ENCODE assay signal across 18 mouse cellular contexts in genomic region chr6:145781966-145782365, GRCm38 (mm10). TPM values are rescaled to one million over a fixed set of nuclear protein-coding genes. Genes with fewer than 3 reads are reported as not detected.
DNase-seq lines count a peak whose midpoint lies in the region; ATAC-seq and TF ChIP-seq lines count a peak whose summit lies in the region.
"Had no signal": no experiment of that assay in that cellular context is flagged by ENCODE, and none has a peak within 500 bp of the region (broad histone marks: within the 10 kb centered on the region; RNA-seq: fewer than 3 reads in every experiment).

No protein-coding gene starts in this region.

- no peaks in the 10 kb centered on the region for H3K36me3 ChIP-seq in kidney, adult 2 months (ENCODE audit: control insufficient read depth, insufficient read depth, low read length)
- no peaks in the 10 kb centered on the region for H3K36me3 ChIP-seq in midbrain, embryonic 15.5 days (replicated peaks)
- H3K36me3 ChIP-seq: forebrain, embryonic 12.5 days; midbrain, embryonic 12.5 days; neural tube, embryonic 12.5 days had no signal

- no peaks in the 10 kb centered on the region for H3K9me3 ChIP-seq in midbrain, embryonic 15.5 days
- H3K9me3 ChIP-seq: forebrain, embryonic 12.5 days; midbrain, embryonic 12.5 days; neural tube, embryonic 12.5 days had no signal

- peak overlapping the region; percentile 20; the same call in 1 of the 2 replicates for H3K27ac ChIP-seq in kidney, adult 2 months (ENCODE audit: insufficient read depth, low read depth, low read length)
- no peak overlapping the region for H3K27ac ChIP-seq in midbrain, embryonic 15.5 days
- H3K27ac ChIP-seq: forebrain, embryonic 12.5 days; midbrain, embryonic 12.5 days; neural tube, embryonic 12.5 days had no signal

- no peak for TF ChIP-seq POLR2A in kidney, adult 2 months (IDR thresholded peaks at IDR 0.05; ENCODE audit: low read depth, low read length)

- 56% methylated on average over 2 of the region's 2 CpGs for WGBS in kidney, adult 2 months
- 65% methylated on average over 2 of the region's 2 CpGs for WGBS in midbrain, embryonic 15.5 days

- no peak overlapping the region for H3K9ac ChIP-seq in midbrain, embryonic 15.5 days
- H3K9ac ChIP-seq: forebrain, embryonic 12.5 days; liver, postnatal 0 days; midbrain, embryonic 12.5 days; neural tube, embryonic 12.5 days had no signal

- ATAC-seq in inflammation-experienced regulatory T-cells, adult 6 months, result peak; percentile 52
- ATAC-seq in midbrain, embryonic 15.5 days (replicated peaks), result no peak
- ATAC-seq: liver, postnatal 0 days had no signal

- H3K4me1 ChIP-seq in kidney, adult 2 months (ENCODE audit: control insufficient read depth, insufficient read depth, low read length), result peaks cover 9% of the 10 kb centered on the region; the same call in 1 of the 2 replicates
- H3K4me1 ChIP-seq in midbrain, embryonic 15.5 days, result no peaks in the 10 kb centered on the region
- H3K4me1 ChIP-seq: neural tube, embryonic 12.5 days had no signal

- H3K27me3 ChIP-seq in kidney, adult 2 months (replicated peaks; ENCODE audit: control insufficient read depth, insufficient read depth, low read length), result no peaks in the 10 kb centered on the region
- no peaks in the 10 kb centered on the region for H3K27me3 ChIP-seq in midbrain, embryonic 15.5 days (replicated peaks)
- H3K27me3 ChIP-seq: forebrain, embryonic 12.5 days; midbrain, embryonic 12.5 days; neural tube, embryonic 12.5 days had no signal

- peak; percentile 88 for DNase-seq in heart, adult 11 months
- no peak for DNase-seq in heart, adult 9 months (ENCODE audit: low spot score in 2 of 2)
- DNase-seq in kidney, adult 2 months, result no peak
- DNase-seq in kidney, postnatal 10 days, result no peak
- peak; percentile 64 for DNase-seq in NIH3T3 (ENCODE audit: low read depth)
- DNase-seq in embryo, embryonic 10.5 days (ENCODE audit: low spot score), result no peak
- DNase-seq: adrenal gland, adult 2 months; B cell, adult 2 months; kidney, adult 9 months; layer of hippocampus, postnatal 36 days; liver, postnatal 0 days; lung, postnatal 10 days; thymus, postnatal 36 days had no signal

- no peak overlapping the region for H3K4me3 ChIP-seq in kidney, adult 2 months (ENCODE audit: insufficient read depth, low read depth, low read length)
- H3K4me3 ChIP-seq in midbrain, embryonic 15.5 days, result no peak overlapping the region
- H3K4me3 ChIP-seq: forebrain, embryonic 12.5 days; midbrain, embryonic 12.5 days; neural tube, embryonic 12.5 days had no signal

- TF ChIP-seq CTCF in kidney, adult 2 months (conservative IDR thresholded peaks at IDR 0.05; ENCODE audit: insufficient read depth, insufficient read length, low read depth, low read length), result no peak

- H3K4me2 ChIP-seq in midbrain, embryonic 15.5 days, result no peak overlapping the region
- H3K4me2 ChIP-seq: forebrain, embryonic 12.5 days; midbrain, embryonic 12.5 days; neural tube, embryonic 12.5 days had no signal

RNA-seq across cellular contexts. Expression of gene Rassf8, which starts 35.4 kb away (rescaled TPM):
- 26.8 and 33.9 TPM in 2 replicates for polyA plus RNA-seq in kidney, adult 2 months (2012; rRNA removed)
- under 1 TPM in 1 of 3 experiments, not detected in 2; 0.40 TPM for polyA plus RNA-seq in inflammation-experienced regulatory T-cells, adult 6 months (2017; shearing (Covaris generic))
- 4.6 and 5.5 TPM in 2 replicates for polyA plus RNA-seq in midbrain, embryonic 15.5 days (2015; fragmentation: Nextera tagmentation; extraction: Ambion mirVana)

Comparison
In these comparisons a context has a peak if more than half of its experiments do, and no peak if none do; other contexts are left out.
1. DNase-seq: peak in heart, adult 11 months (single experiment) and NIH3T3 (single experiment); none in heart, adult 9 months (0 of 2), kidney, adult 2 months (single experiment), kidney, postnatal 10 days (single experiment) and embryo, embryonic 10.5 days (single experiment).